Mouse (Mus musculus) hindbrain, embryonic 11.5 days (tissue): ENCODE results near the gene Sema4d. TPM values are rescaled to one million over a fixed set of nuclear protein-coding genes. Genes with fewer than 3 reads are reported as not detected.

Source experiments
- ATAC-seq: fragments of 200-750 bp; cut with Nextera tagmentation; 2 replicates; pipeline ENCODE4 v1.8.0; 2017; ENCODE audit warnings: mild to moderate bottlenecking, moderate TSS enrichment, moderate library complexity; ENCODE audit not compliant: low FRiP score
- DNase-seq: peaks from one replicate; pipeline ENCODE4 v3.0.0-alpha.2; 2015; ENCODE audit warnings: low spot score
- H3K27ac ChIP-seq: fragments of 300-500 bp; sonication (generic); 2 replicates; pipeline ENCODE4 v1.5.1; 2014; ENCODE audit warnings: mild to moderate bottlenecking, low read depth, low read length
- H3K27me3 ChIP-seq: fragments of 300-500 bp; sonication (generic); 2 replicates; pipeline ENCODE4 v1.6.1; 2014; ENCODE audit warnings: mild to moderate bottlenecking, low read length, moderate library complexity, mixed read lengths; ENCODE audit not compliant: control insufficient read depth, insufficient read depth
- H3K36me3 ChIP-seq: fragments of 300-500 bp; sonication (generic); 2 replicates; pipeline ENCODE4 v1.6.1; 2014; ENCODE audit warnings: mild to moderate bottlenecking, low read length, moderate library complexity, mixed read lengths; ENCODE audit not compliant: control insufficient read depth, insufficient read depth
- H3K4me1 ChIP-seq: fragments of 300-500 bp; sonication (generic); replicated peaks from 2 replicates; pipeline ENCODE4 v1.6.1; 2014; ENCODE audit warnings: low read length, mixed read lengths; ENCODE audit not compliant: control insufficient read depth, insufficient read depth
- H3K4me2 ChIP-seq: fragments of 300-500 bp; sonication (generic); replicated peaks from 2 replicates; pipeline ENCODE4 v1.6.1; 2014; ENCODE audit warnings: mild to moderate bottlenecking, low read depth, low read length
- H3K4me3 ChIP-seq: fragments of 300-500 bp; sonication (generic); 2 replicates; pipeline ENCODE4 v1.5.1; 2014; ENCODE audit warnings: low read depth, low read length
- H3K9ac ChIP-seq: fragments of 300-500 bp; sonication (generic); 2 replicates; pipeline ENCODE4 v1.6.1; 2014; ENCODE audit warnings: low read depth, low read length
- H3K9me3 ChIP-seq: fragments of 300-500 bp; sonication (generic); 2 replicates; pipeline ENCODE4 v1.6.1; 2016; ENCODE audit warnings: low read length; ENCODE audit not compliant: control insufficient read depth
- WGBS: fragments of 180-500 bp; shearing (Covaris S2); extraction: QIAGEN DNeasy Blood & Tissue Kit; methylation state at CpG from one replicate; pipeline ENCODE4 v1.1.7; 2014; 5-methylcytosine and 5-hydroxymethylcytosine counted together
- polyA plus RNA-seq: library from polyadenylated mRNA; unstranded; fragments of >200 nt; fragmentation: Nextera tagmentation; extraction: Ambion mirVana; gene quantifications from 2 replicates; pipeline ENCODE4 v1.2.1, GENCODE M21; 2014

The Sema4d gene
- polyA plus RNA-seq, 1 experiment from 2014 or later = 3.9 TPM

DNA sequence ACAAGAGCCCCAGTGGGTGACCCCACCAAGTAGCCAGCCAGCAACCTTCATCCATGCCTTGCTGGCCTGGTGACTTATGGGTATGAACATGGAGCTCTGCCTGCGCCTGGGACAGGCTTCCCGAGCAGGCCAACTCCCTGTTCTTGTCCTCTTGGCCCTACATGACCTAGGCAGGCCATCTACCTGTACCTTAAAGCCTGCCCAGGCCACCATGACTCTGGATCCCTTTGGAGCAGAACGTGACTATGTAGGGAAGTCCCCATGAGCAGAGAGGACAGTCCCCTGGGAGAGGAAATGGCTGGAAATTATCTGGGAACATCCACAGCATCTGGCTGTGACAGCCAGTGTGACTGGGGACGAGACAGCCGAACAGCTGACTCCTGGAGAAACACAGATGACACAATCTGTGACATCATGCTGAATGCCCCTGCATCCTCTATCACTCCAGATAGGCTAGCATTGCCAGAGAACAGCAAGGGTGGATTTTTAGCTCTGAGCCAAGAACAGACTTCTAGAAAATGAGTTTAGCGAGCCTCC is 15.7 kb downstream of the Sema4d start:
- 60% methylated on average over 6 of the region's 6 CpGs for WGBS
- H3K4me1 ChIP-seq = no peaks in the 10 kb centered on the region
- no peak overlapping the region for H3K4me3 ChIP-seq
- H3K9me3 ChIP-seq = no peaks in the 10 kb centered on the region
- DNase-seq (no peak), ATAC-seq (no peak)
- no peaks in the 10 kb centered on the region for H3K36me3 ChIP-seq
- no peak overlapping the region for H3K27ac ChIP-seq
- H3K9ac ChIP-seq = no peak overlapping the region
- no peak overlapping the region for H3K4me2 ChIP-seq
- H3K27me3 ChIP-seq = no peaks in the 10 kb centered on the region

DNA sequence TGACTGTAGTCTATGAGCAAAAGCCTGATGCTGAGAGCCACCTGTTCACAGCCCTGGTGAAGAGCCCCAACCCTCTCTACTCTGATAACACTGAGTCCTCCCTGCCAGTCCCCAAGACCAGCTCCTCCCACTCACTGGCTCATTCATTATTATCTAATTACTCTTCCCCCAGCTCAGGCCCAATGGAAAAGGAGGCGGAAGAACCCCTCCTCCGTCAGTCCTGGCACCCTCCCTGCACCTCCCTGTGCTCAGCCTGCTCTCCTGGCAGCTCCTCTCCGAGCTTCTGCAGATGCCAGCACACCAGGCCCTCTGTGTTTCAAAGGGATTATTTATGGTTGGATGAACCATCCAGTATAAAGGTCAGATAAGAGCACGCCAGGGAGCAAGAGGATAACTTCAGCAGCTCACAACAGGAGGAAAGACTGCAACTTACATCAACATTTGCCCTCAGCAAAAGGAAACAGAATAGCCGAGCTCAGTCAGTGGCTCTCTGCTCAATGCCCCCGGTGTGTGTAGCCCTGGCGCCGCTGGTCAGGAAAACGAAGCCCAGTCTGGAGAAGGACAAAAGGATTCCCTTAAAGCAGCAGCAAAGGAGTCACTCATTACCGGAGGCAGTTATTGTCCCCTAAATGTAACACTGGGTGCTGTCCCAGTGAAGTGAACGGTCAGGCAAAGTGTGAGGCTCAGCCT is 16.4 kb downstream of the Sema4d start:
- H3K4me2 ChIP-seq = no peak overlapping the region
- H3K36me3 ChIP-seq = no peaks in the 10 kb centered on the region
- H3K27me3 ChIP-seq = no peaks in the 10 kb centered on the region
- peak; percentile 53 for ATAC-seq
- no peaks in the 10 kb centered on the region for H3K9me3 ChIP-seq
- H3K4me3 ChIP-seq = no peak overlapping the region
- H3K9ac ChIP-seq = no peak overlapping the region
- 9% methylated on average over 11 of the region's 11 CpGs for WGBS
- DNase-seq = no peak
- H3K27ac ChIP-seq = no peak overlapping the region
- H3K4me1 ChIP-seq = no peaks in the 10 kb centered on the region

DNA sequence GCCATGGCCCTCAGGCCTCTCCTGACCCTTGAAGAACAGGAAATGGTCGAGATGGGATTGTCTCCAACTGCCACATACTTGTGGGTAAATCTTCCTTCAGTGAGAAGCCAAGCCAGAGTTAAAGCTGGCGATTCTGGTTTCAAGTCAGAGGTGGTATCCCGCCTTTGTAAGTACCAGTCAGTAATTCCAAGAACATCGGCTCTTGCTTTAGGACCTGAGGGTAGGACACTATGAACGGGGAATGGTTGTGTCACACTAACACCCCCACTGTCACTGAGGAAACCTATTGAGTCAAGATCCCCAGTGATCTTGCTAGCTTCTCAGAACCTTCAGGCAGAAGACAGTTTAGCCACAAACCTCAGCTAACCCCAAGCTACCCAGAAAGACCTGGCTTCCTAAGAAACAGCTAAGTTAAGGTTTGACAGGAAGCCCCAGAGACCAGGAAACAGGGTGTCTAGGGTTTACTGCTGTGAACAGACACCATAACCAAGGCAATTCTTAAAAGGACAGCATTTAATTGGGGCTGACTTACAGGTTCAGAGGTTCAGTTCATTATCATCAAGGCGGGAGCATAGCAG is 17.3 kb downstream of the Sema4d start:
- H3K4me1 ChIP-seq = no peaks in the 10 kb centered on the region
- 92% methylated on average over 6 of the region's 6 CpGs for WGBS
- H3K9ac ChIP-seq = no peak overlapping the region
- H3K36me3 ChIP-seq = no peaks in the 10 kb centered on the region
- no peaks in the 10 kb centered on the region for H3K27me3 ChIP-seq
- ATAC-seq (no peak), DNase-seq (no peak)
- H3K4me3 ChIP-seq = no peak overlapping the region
- H3K27ac ChIP-seq = no peak overlapping the region
- no peaks in the 10 kb centered on the region for H3K9me3 ChIP-seq
- H3K4me2 ChIP-seq = no peak overlapping the region

DNA sequence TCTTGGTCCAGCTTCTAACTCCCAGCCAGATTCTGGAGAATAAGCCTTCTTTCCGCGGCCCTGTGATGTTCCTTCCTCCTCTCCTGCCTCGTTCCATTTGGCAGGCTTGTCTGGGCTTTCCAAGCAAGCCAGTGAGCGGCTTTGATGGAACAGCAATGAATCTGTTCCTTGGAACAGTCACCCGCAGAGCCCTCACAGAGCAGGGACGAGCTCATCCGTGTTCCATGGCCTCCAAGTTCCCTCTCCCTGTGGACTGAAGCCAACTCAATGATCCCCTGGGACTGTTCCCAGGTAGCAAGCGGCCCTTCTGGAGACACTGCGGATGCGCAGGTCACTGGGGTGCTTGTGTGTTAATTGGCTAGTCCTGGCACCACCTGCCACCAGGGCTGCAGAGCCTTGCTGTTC is 21.7 kb downstream of the Sema4d start:
- H3K4me2 ChIP-seq = no peak overlapping the region
- no peaks in the 10 kb centered on the region for H3K27me3 ChIP-seq

DNA sequence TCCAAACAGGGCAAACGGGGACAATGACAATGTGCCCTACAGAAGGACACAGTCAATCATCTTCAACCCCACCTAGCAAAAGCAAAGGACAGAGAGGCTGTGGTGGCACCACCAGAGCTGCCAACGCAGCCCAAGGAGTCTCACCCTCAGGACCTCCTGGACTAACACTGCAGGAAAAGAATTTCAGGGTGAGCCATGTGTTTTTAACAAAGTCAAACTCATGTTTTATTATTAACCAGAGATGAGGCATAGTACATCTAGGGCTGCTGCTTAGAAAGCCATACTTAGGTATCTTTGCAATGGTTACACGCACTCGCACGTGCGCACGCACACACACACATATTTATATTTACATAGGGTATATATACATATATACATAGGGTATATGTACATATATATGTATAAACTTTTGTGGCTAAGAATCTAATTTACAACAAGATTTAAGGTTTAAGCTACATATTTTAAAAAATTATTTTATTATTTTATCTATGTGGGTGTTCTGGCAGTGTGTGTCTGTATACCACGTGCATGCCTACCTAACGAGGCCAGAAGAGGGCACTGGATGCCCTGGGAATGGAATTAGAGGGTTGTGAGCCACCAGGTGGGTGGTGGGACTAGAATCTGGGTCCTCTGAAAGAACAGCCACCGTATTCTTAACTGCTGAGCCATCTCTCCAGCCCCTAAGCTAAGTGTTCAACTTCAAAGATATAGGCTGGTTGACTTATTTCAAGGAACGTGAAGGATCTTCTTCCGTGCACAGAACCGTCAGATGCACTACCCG is 22.7 kb downstream of the Sema4d start:
- H3K9ac ChIP-seq = no peak overlapping the region
- 92% methylated on average over 14 of the region's 14 CpGs for WGBS
- no peaks in the 10 kb centered on the region for H3K4me1 ChIP-seq

More for the DNA sequence above, 21.7 kb downstream of the Sema4d start:
- no peak overlapping the region for H3K4me3 ChIP-seq
- H3K4me1 ChIP-seq = no peaks in the 10 kb centered on the region
- ATAC-seq (no peak), DNase-seq (no peak)
- no peak overlapping the region for H3K9ac ChIP-seq
- H3K9me3 ChIP-seq = no peaks in the 10 kb centered on the region
- 92% methylated on average over 10 of the region's 10 CpGs for WGBS
- H3K27ac ChIP-seq = no peak overlapping the region
- no peaks in the 10 kb centered on the region for H3K36me3 ChIP-seq

DNA sequence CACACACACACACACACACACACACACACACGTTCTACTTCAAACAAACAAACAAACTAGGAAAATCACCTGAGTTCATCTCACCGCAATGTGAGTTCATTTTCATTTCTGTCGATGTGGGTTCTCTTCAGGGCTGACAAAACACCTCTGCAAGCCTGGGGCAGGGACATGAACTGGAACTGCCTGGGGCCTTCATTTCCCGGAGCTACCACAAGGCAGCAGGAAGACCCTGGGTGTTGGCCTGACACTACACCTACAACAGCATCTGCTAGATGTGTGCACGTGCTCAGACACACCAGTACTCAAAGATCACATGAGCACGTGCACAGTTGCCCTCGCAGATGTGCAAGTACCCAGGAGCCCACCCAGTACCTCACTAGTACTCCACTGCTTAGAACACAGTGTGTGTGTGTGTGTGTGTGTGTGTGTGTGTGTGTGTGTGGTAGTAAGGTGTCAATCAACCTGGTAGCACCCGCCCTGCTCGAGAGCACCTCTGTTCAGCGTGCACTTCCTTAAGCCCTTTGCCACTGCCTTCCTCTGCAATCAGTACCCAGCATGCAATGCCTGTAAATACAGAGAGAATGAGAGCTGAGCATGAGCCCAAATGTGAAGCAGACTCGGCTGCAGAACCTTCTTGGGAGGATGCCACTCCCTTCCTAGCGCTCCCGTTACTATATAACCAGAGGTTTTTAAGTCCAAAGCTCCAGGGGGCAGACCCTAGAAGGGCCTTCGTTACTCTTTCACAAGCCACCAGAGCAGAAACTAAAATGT is 25.4 kb downstream of the Sema4d start:
- no peaks in the 10 kb centered on the region for H3K27me3 ChIP-seq
- H3K9ac ChIP-seq = no peak overlapping the region
- H3K4me3 ChIP-seq = no peak overlapping the region
- H3K9me3 ChIP-seq = no peaks in the 10 kb centered on the region
- ATAC-seq = no peak
- no peaks in the 10 kb centered on the region for H3K36me3 ChIP-seq
- WGBS = 77% methylated on average over 14 of the region's 14 CpGs
- no peak overlapping the region for H3K27ac ChIP-seq
- no peak overlapping the region for H3K4me2 ChIP-seq
- no peak for DNase-seq
- H3K4me1 ChIP-seq = no peaks in the 10 kb centered on the region

More for the DNA sequence above, 22.7 kb downstream of the Sema4d start:
- DNase-seq = no peak
- no peak overlapping the region for H3K27ac ChIP-seq
- no peaks in the 10 kb centered on the region for H3K9me3 ChIP-seq
- H3K36me3 ChIP-seq = no peaks in the 10 kb centered on the region
- H3K4me2 ChIP-seq = no peak overlapping the region
- no peak for ATAC-seq
- no peaks in the 10 kb centered on the region for H3K27me3 ChIP-seq
- H3K4me3 ChIP-seq = no peak overlapping the region

DNA sequence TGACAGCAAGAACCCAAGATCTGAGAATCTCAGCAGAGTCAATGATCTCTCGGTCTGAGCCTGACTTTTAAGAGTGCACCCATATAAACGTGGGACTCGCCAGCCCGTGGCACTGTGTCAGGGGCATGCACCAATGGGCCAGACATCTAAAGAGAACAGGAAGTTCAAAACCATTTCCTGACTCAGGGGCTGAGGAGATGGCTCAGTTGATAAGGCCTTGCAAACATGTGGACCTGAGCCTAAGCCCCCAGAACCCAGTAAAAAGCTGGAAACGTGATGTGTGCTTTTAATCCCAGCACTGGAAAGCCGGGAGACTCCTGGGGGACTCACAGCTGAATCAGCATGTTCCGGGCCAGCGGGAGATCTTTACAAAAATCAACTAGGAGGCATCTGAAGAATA is 26.0 kb downstream of the Sema4d start:
- DNase-seq (no peak), ATAC-seq (no peak)
- Histone ChIP-seq H3K4me1 (no peaks in the 10 kb centered on the region), H3K9ac (no peak overlapping the region), H3K4me3 (no peak overlapping the region), H3K36me3 (no peaks in the 10 kb centered on the region), H3K27me3 (no peaks in the 10 kb centered on the region), H3K27ac (no peak overlapping the region), H3K9me3 (no peaks in the 10 kb centered on the region), H3K4me2 (no peak overlapping the region)
- WGBS = 76% methylated on average over 8 of the region's 8 CpGs

DNA sequence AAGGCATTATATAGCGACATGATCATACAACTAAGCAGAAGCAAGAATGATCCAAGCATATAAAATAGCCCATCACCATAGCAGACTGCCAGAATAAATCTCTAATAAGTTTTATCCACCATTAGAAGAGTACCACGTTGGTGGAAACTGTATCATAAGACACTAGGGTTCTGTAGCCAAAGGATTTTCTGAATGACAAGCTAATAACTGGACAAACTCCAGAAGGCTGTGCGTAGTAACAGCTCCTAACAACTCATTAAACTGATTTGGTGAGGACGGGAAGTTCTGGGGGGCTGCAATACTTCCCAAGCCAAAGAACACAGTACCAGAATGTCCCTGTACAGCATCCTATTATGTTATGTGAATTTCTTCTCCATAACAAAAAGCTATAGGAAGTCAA is 26.8 kb downstream of the Sema4d start:
- WGBS = 92% methylated on average over 4 of the region's 4 CpGs
- DNase-seq (no peak), ATAC-seq (no peak)
- no peaks in the 10 kb centered on the region for H3K36me3 ChIP-seq
- H3K4me3 ChIP-seq = no peak overlapping the region
- H3K27me3 ChIP-seq = no peaks in the 10 kb centered on the region
- H3K9me3 ChIP-seq = no peaks in the 10 kb centered on the region
- H3K4me1 ChIP-seq = no peaks in the 10 kb centered on the region
- H3K4me2 ChIP-seq = no peak overlapping the region
- no peak overlapping the region for H3K27ac ChIP-seq
- no peak overlapping the region for H3K9ac ChIP-seq
